Mouse (Mus musculus) thymus, postnatal 36 days (tissue): Measurements from ENCODE around the gene Tmem52b.
"Not testable (repeated sequence)": the region's sequence is repeated elsewhere in the genome, so short reads cannot be mapped to it uniquely, and the experiment has no call there.

ENCODE experiments used
- DNase-seq, 2 experiments: peaks; one replicate each; pipeline ENCODE4 v3.0.0; 2022; ENCODE audit warnings: mixed read lengths in 2 of 2

Tmem52b gene

DNA sequence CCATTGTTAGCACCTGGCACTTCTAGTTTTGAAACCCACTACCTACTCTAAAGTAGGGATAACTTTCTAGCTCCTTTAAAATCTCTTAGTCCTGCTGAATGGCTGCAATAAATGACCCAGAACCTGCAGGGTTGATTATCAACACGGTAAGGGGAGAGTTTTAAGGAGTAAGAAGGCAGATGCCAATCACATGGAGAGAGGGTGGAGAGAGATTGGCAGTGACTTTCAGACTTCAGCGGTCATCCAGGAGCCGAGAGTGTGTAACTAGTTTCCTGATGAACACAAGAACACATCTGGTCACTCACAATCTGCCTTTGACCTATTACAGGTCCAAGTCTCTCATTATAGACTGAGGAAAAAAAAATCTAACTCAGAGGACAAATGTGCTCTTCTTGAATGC, at the start of gene Tmem52b:
Tmem52b (plus strand) TSS at position 189 of the 400 bp plus-strand sequence.
- DNase-seq: no peak

DNA sequence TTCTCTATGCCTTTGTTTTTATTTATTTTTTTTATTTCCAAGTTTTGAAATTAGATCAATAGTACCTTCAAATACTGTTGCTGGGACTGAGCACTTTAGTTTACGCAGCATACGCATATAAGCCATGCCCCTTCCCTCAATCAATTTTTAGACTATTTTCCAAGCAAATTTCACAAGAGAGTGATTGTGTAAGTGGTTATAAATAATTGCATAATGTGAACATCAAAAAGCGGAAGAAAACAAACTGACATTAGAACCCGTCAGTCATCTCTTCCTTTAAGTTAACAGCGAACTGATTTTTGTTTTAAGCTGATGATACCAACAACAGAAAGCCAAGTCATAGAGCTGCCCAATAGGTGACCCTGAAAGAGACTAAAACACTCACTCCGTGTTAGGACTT, 41.0 kb upstream of the Tmem52b start:
- no peak for DNase-seq

DNA sequence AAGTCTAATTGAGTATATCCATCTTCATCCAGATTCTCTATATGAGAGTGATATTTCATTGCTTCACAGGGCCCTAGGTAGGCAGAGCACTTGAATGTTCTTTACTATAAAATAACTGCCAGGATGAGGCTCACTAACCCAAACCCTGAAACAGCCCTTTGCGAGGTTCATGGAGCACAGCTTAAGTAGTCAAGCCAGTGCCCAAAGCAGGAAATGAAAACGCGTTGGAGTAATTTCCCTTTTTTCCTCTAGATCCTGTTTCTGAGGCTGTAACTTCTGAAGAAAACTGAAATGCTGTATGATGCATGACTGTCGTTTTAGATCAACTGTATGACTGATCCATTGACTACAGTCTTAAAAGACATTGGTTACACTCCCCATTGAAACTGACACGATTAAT, 39.7 kb upstream of the Tmem52b start:
- DNase-seq: no peak

DNA sequence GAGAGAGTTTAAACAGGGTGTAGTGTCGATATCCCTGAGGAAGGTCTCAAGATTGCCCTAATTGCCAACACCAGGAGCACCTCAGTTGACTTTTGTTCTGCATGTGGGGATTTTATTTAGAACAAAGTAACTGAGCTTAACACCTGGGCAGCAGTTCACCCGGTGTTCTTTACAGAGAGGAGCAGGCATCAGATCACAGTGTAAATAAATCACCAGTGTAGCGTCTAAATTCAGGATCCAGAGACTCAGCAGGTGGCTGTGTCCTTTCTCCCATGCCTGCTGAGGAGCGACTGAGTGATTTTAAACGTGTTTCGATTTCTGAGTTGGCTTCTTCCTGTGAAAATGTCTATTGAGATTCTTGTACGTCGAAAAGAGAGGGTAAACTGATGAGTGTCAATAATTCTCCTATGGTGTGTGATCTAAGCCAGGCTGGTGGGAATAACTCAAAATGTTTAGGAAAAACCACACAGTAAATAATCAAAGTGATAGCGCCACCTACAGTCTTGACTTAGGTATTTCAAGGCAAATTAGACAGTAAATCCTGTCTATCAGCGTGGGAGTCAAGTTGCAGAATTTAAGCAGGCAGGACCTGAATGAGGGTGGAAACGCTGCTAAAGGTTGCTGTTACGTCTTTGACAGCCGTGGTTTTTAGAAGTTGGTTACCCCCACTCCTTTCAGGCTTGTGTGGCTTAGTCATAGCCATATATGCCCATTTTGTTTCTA, 35.8 kb upstream of the Tmem52b start:
- DNase-seq: no peak

DNA sequence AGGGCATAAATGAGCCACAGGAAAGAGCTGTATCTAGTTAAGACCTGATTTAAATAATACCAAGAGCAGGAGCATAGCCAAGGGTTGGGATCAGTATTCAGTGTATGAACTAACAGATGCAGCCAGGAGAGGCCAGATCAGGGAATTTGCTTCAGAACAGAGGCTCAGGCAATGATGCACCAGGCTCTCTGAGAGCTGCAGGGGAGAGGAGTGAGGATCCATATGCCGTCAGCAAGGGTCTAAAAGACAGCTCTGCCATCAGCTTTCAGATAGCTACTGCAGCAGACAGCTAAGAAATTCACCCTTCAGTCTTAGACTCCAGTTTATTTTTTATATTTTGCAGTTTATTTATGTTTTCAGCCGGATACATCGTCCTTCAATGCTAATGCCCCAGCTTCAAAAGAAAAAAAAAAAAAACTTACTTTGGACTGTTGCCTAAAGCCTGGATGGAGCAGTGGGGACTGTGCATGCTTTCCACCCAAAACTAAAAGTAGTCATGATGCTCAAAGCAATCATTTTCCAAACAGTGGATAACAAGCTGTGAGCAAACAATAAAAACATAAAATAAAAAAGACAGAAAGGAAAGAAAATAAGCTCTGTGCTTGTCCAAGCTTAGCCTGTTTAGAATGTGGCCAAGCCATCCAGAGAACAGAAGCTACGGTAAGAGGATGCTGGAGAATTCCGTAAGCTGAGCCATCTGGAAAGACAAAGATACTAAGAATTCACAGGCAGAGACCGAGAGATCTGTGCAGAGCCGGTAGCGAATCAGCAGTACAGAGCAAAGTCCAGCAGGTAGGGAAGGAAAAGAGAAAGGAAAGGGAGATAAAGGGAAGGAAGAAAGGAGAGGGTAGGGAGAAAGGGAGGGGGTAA, 32.0 kb upstream of the Tmem52b start:
- DNase-seq: no peak

DNA sequence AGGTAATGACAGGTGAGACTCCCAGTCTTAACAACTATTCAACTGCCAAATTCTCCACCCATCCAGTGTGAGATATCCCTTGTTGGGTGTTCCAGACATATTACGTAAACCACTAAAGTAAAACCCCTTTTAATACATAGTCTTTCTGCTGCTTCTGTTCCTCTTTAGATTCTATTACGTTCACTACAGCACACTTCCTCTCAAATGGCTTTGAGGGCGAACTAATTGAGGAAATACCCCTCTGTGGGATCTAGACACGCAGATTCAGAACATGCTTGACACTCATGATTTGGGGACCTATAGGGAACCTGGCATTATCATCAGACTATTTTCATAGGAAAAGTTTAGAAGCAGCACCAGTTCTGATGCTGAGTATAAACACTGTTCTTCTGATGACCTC, 17.4 kb upstream of the Tmem52b start:
- DNase-seq: no peak

DNA sequence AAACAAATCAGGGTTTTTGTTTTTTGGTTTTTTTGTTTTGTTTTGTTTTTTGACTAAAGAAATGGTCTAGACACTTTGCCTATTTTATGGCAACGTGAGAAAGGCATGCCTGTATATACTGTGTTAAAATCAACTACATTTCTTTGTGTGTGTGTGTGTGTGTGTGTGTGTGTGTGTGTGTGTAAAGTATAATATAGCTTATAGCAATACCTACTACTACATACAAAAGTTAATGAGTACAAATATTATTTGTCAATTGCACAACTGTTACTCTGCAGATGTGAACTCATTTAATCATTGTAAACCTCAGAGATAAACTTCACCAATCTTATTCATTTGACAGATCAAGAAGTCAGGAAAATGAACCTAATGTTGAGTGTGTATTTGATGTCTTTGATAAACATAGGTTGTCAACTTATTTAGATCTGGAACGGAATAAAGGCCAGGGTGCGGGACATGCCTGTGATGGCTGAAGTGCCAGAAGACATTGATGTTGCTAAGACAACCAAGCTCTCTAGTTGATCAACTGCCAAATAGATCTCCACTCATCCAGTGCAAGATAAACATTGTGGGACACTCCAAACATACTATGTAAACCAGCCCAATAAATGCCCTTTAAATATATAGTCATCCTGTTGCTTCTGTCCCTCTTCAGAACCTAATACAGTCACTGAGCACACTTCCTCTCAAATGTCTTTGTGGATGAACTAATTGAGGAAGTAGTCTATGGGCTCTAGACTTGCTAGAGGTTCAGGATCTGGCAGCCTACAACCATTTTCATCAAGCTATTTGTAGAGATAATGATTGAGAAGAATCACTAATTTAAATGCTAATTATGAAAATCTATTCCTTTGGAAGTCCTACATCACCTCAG, 14.8 kb upstream of the Tmem52b start:
- DNase-seq: no peak

DNA sequence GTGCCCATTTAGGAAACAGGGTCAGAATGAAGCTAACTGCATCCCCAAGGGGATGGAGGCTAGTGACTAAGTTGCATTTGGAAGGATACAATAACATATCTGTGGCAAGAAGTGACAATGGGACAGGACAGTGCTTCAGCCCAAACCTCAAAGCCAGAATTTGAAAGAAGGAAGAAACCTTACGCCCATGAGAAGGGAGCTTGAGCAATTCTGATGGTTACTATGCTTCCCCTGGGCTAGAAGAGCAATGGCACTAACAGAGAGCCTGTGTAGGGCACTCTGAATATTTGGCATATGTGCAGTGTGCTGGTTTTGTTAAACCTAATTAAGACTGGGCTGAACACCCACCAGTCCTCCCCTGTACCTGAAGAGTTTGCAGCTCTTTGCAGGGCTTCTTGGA, 12.8 kb upstream of the Tmem52b start:
- not testable (repeated sequence) for DNase-seq

DNA sequence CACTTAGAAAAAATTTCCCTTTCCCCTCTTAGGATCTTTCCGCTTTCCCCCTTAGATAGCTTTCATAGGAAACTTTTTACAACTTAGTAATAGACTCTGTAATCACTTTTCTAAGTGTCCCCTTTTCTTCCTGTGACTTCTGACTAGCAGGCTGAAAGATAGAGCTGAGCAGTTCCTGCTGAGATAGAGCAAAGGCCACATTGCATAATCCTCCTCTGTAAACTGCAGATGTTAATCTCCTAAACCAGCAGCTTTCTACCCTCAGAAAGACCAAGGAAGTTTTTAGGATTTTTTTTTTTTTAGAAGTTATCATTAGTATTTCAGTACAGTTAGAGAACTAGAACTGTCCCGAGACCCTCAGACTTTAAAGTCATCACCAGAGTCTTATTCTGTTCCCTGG, 8.9 kb upstream of the Tmem52b start:
- DNase-seq: no peak

DNA sequence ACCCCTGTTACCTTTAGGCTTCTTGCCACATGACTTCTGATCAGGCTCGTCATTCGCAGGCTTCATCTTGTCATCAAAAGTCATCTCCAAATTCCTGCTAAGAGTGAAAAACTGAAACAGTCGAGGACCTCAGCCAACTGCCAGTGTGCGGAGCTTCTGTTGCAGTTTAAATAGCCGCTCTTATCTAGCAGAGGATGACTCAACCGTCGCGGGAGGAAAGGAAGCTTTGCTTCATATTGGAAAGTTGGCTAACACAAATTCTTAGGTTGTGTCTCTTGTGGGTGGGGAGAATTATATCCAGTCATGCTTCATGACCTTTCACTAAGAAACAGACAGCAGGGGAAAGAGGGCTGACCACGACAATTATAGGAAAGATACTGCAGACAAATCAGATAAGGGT, 5.3 kb upstream of the Tmem52b start, which contains the start of gene Olr1:
Olr1 (minus strand) TSS at position 142 of the 400 bp plus-strand sequence.
- no peak for DNase-seq

DNA sequence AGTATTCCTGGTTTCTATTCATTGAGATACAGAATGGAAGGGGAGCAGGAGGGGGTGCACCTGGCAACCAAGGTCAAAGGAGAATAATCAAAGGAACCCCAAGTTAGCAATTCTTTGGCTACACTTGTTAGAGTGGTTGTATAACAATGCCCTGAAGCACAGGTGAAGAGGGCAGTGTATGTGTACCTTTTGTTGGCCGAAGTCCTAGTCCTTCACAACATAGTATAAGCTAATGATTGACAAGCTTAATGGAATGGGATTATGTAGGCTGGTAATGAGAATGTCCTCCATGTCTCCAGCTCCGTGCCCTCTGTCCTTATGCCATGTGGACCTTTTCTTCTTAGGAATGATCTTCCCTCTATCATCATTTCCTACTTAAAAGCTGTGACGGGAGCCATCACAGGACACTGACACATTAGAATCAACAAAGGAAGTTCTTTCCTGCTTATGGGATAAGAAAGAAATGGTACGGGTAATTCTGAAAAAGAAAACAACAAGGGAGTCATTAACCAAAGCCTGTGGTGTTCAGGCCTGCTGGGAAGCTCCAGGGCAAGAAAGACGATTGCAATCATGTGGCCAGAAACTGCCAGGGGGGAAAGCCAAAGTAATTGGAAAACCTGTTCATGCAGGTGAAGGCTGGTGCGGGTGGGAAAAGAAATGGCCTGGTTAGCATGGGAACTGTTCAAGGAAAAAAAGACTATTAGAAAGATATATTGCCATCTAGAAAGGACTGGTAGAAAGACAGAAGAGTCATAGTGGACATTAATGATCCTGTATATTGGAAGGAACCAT, 2.0 kb upstream of the Tmem52b start:
- no peak for DNase-seq

DNA sequence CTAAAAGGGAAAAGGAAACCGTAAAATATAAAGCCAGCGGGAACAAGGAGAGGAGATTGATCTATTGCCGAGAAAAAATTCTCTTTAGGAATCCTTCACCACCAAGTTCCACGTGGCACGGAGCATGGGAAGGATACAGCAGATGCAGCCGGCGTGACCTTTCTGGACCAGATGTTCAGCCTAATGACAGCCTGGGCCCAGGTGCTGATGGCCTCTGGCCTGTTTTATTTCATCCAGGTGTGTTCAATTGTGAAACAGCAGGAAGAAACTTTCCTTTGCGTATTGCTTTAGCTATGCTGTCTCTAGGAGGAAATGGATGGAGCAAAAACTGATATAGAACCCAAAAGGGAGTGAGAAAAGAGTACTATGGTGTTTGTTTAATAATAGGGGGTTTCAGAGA, 513 bp downstream of the Tmem52b start:
- DNase-seq: no peak

DNA sequence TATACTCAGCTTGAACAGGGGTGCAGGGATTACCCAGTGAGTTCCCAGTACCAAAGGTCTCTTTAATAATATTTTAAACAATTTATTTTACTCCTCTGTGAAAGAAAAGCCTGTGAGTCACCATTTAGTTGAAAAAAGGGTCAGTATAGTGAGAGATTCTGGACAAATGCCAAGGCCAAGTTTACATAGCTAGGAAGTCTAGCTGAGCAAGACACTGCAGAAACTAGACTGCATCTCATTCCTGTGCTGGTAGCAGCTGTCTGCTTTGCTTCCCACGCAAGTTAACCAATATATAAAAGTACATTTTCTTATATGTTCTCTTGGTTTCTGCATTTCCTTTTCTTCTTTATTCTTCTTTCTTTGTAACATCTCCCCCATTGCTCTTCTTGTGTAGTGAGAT, 1.1 kb downstream of the Tmem52b start:
- no peak for DNase-seq

DNA sequence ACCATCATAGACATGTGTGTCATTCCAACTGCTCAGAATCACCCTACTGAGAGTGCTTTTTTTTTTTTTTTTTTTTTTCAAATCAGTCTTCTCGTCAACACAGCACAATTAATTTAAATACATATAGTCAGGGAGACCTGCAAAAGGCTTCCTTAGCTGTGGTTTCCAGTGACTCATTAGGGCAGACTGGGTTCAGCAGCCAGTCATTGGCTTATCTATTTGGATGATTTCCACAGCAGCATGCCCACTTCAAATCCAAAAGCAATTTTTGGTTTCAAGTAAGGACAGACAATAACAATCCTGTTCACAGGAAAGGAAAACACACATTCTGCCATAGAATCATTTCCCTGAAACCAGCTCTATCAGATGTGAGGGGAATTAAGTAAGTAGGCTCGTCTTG, 2.0 kb downstream of the Tmem52b start:
- no peak for DNase-seq

DNA sequence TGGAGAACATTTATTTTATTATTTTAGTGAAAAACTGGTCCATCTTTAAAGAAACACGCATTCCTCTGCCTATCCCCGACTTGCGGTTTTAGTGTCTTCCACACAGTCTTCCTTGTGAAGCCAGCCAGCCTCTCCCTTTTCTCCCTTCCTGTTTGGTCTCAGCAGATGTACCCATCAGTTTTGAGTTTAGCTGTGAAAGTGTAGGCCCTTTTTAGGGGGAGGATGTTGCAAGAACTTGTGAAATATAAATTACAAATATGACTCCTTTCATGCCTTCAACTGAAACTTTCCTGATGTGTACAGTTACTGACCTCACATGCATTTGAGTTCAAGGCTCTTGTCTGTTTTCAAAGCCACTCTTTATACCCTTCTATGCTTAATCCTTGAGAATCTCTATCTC, 2.7 kb downstream of the Tmem52b start:
- DNase-seq: no peak

DNA sequence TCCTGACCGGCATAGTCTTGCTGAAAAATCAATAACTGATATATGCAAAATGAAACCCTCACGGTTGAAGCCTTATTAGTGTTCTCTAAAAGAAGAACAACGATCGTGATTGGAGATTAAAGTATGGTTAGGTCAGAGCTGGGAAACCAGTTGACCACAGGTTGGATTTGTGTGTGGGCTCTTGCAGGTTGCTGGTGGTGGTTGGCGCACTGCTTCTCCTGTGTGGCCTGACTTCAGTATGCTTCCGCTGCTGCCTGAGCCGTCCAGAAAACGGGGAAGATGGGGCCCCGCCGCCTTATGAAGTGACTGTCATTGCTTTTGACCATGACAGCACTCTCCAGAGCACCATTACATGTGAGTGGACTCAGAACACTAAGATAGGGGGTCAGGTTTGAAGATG, 4.0 kb downstream of the Tmem52b start:
- no peak for DNase-seq

DNA sequence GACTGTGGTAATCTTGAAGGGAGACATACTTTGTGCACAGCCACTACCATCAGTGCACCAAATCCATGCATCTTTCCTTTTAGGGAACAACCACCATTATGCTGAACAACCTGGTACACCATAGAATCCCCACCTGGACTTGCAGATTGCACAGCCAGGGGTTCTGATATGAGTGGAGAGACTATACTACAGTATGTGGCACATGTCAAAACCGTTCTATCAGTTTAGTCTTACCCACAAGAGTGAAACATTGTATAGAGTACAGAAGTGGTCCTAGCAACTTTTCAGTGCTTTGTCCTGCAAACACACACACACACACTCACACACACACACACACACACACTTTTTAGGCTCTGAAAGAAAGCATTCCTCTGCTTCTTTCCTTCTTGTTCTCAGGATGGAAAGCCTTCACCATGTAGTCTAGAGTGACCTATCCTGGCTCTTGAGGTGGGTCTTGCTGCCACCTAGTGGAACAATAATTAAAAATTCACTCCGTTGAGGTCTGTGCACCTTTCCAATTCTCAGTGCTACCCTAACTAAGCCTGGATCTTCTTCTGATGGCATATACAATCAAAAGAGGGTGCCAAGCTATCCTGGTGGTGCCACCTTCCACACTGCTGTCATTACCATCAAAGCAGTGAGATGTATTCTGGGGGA, 5.5 kb downstream of the Tmem52b start:
- no peak for DNase-seq

DNA sequence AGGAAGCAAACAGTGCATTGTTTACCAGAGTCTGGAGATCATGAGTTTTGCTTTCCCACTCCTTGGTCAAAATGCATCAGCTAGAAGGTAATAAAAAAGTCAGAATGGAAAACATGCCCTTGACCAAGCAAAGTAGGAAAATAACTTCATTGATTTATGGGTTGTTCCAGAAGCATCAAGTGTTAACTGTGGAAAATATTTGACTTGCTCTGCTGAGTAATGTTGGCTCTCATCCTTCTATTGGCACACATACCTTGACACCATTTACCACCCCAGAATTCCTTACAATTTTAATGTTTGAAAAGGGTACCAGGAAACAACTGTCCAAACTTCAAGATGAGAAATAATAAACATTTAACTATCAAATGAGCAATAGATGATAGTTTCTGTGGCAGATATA, 13.7 kb downstream of the Tmem52b start:
- no peak for DNase-seq

DNA sequence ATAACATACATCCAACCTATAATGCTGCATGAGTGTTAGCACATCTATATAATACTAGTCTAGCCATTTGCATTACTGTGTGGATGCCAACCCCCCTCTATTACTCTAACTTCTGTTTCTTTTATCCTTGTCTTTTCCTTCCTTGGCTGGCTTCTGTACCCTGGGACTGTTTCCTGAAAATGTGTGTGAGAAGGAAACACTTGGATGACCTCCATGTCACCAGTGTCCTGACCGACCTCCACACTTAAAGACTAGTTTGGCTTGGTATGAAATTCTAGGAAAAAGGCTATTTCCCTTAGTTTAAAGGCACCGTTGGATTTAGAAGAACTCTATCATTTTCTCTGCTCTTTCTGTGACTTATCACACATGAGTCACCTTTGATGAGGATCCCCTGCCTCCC, 15.1 kb downstream of the Tmem52b start:
- no peak for DNase-seq

DNA sequence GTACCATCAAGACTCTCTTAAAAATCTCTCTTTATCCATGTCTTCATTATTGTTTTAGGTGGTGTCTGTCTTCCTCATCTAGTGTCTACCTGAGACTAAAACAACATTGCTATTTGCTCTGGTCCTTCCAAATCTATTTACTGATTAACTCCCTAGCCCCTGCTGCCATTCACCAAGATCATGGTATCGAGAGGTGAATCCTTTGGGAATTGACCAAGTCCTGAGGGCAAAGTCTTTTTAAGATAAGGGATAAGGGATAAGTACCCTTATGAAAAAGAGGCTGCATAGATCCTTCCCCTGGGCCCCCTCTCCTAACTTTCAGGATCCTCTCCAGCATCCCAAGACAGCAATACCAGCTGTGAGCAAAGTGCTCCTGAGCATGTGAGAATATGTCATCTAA, 17.2 kb downstream of the Tmem52b start:
- DNase-seq: no peak

DNA sequence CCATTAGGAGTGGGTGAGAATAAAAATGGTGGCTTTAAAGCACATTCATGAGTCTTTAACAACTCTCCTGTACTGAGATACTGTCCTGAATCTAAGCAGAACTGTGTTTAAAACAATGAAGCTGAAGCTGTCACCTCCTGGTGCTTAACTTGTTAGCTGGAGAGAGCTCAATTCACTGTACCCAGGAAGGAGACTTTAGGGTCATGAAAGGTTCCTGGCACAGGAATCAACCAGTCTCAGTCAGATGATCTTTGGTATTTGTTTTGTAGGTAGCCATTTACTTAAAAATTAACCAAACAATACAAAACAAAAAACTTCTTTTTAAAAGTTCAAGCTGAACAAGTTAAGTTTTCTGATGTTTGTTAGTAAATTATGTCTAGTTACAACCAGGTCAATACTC, 17.9 kb downstream of the Tmem52b start:
- no peak for DNase-seq

DNA sequence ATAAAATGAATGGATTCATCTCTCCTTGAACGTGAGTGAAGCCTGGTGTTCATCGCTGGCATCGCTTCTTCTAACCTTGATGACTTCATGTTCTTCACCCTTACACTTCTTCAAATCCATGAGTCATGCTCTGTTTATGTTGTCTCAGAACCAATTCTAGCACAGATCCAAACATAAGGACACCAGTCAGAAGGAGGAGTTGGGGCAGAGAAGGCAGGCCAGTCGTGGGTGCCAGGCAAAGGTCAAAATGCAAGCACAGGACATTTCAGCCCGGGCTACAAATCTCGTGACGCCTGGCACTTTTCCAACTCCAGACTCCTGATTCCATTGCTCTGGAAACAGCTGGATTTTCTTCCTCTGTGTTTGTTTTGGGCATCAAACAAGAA, 20.2 kb downstream of the Tmem52b start:
- DNase-seq: no peak
